Mouse (Mus musculus): ENCODE results near the gene Usp36.

DNA sequence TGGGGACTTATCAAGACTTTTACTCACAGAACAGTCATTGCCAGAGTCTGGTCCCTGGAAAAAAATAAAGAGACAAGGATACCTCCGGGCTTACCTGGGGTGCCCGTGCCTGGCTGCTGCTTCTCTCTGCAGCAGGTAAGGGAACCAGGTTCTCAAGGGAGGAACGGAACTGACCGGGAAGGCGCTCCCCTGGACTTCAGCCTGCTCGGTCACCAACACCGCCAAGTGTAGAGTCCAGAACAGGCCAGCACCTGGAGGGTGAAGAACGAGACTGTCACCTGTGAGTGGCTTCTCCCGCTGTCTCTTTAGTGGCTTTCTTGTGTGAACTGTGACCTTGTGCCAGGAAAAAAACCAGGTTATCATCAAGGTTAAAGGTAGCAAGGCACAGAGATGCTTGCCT is 2.5 kb downstream of the Usp36 start:
- TF ChIP-seq POLR2A (IDR thresholded peaks at IDR 0.05; ENCODE audit: extremely low read depth, insufficient read depth, low read length) (no peak), CTCF (IDR thresholded peaks at IDR 0.05; ENCODE audit: low read depth, low read length) (no peak)

Measured in liver, adult 2 months (tissue).